In genomic region chr16:25367834-25368233, GRCm38 (mm10) we compare ENCODE assay signal across 17 mouse cellular contexts.
"Had no signal": no experiment of that assay in that cellular context is flagged by ENCODE, and none has a peak within 500 bp of the region (broad histone marks: within the 10 kb centered on the region; RNA-seq: fewer than 3 reads in every experiment).

No protein-coding gene starts in this region.

- DNase-seq: liver, embryonic 13.5 days; liver, postnatal 0 days; lung, postnatal 10 days; right cerebral cortex, postnatal 14 days; thymus, adult 2 months; thymus, postnatal 25 days; thymus, postnatal 4 days had no signal

- H3K4me2 ChIP-seq: liver, embryonic 13.5 days; liver, embryonic 15.5 days; lung, embryonic 15.5 days; midbrain, embryonic 11.5 days; midbrain, embryonic 13.5 days; midbrain, embryonic 15.5 days; neural tube, embryonic 12.5 days; stomach, embryonic 15.5 days had no signal

- H3K4me1 ChIP-seq: liver, embryonic 13.5 days; liver, embryonic 15.5 days; lung, embryonic 15.5 days; megakaryocyte, embryonic 14.5 days; midbrain, embryonic 13.5 days; midbrain, embryonic 15.5 days; neural tube, embryonic 12.5 days; stomach, embryonic 15.5 days had no signal

- H3K27me3 ChIP-seq: liver, embryonic 13.5 days; liver, embryonic 15.5 days; lung, embryonic 15.5 days; megakaryocyte, embryonic 14.5 days; midbrain, embryonic 13.5 days; midbrain, embryonic 15.5 days; neural tube, embryonic 12.5 days; stomach, embryonic 15.5 days had no signal

- H3K9ac ChIP-seq: liver, embryonic 13.5 days; liver, embryonic 15.5 days; liver, postnatal 0 days; lung, embryonic 15.5 days; midbrain, embryonic 13.5 days; midbrain, embryonic 15.5 days; neural tube, embryonic 12.5 days; stomach, embryonic 15.5 days had no signal

- H3K36me3 ChIP-seq: liver, embryonic 13.5 days; liver, embryonic 15.5 days; lung, embryonic 15.5 days; midbrain, embryonic 13.5 days; midbrain, embryonic 15.5 days; neural tube, embryonic 12.5 days; stomach, embryonic 15.5 days had no signal

- H3K4me3 ChIP-seq: liver, embryonic 13.5 days; liver, embryonic 15.5 days; lung, embryonic 15.5 days; megakaryocyte, embryonic 14.5 days; midbrain, embryonic 13.5 days; midbrain, embryonic 15.5 days; neural tube, embryonic 12.5 days; stomach, embryonic 15.5 days had no signal

- H3K9me3 ChIP-seq: liver, embryonic 13.5 days; liver, embryonic 15.5 days; lung, embryonic 15.5 days; midbrain, embryonic 13.5 days; midbrain, embryonic 15.5 days; neural tube, embryonic 12.5 days; stomach, embryonic 15.5 days had no signal

- H3K27ac ChIP-seq: liver, embryonic 13.5 days; liver, embryonic 15.5 days; lung, embryonic 15.5 days; macrophage; midbrain, embryonic 13.5 days; midbrain, embryonic 15.5 days; neural tube, embryonic 12.5 days; stomach, embryonic 15.5 days; stomach, postnatal 0 days had no signal

- ATAC-seq: liver, postnatal 0 days; midbrain, embryonic 13.5 days; midbrain, embryonic 15.5 days had no signal
